Mouse (Mus musculus) kidney, adult 2 months (tissue): Measurements from ENCODE around the gene Dnmt3l. TPM values are rescaled to one million over a fixed set of nuclear protein-coding genes. Genes with fewer than 3 reads are reported as not detected.
"Not testable (repeated sequence)": the region's sequence is repeated elsewhere in the genome, so short reads cannot be mapped to it uniquely, and the experiment has no call there.

Experiments used
- DNase-seq: peaks from one replicate; pipeline ENCODE4 v3.0.0; 2021
- H3K27ac ChIP-seq: fragments of 200-500 bp; 2 replicates; pipeline ENCODE4 v1.5.1; 2012; ENCODE audit warnings: low read depth, low read length, control low read depth, inconsistent platforms; ENCODE audit not compliant: insufficient read depth
- H3K27me3 ChIP-seq: fragments of 200-500 bp; replicated peaks from 2 replicates; pipeline ENCODE4 v1.6.1; 2012; ENCODE audit warnings: mild to moderate bottlenecking, moderate library complexity, low read length, inconsistent platforms; ENCODE audit not compliant: control insufficient read depth, insufficient read depth
- H3K36me3 ChIP-seq: fragments of 200-500 bp; 2 replicates; pipeline ENCODE4 v1.6.1; 2012; ENCODE audit warnings: mild to moderate bottlenecking, moderate library complexity, low read length, inconsistent platforms; ENCODE audit not compliant: control insufficient read depth, insufficient read depth
- H3K4me1 ChIP-seq: fragments of 200-500 bp; 2 replicates; pipeline ENCODE4 v1.6.1; 2011; ENCODE audit warnings: low read length; ENCODE audit not compliant: control insufficient read depth, insufficient read depth
- H3K4me3 ChIP-seq: fragments of 200-500 bp; 2 replicates; pipeline ENCODE4 v1.5.1; 2011; ENCODE audit warnings: mild to moderate bottlenecking, low read depth, low read length, control low read depth; ENCODE audit not compliant: insufficient read depth
- CTCF ChIP-seq: fragments of 200-500 bp; conservative IDR thresholded peaks from 2 replicates; pipeline ENCODE4 v1.5.1; 2011; ENCODE audit warnings: low read depth, mild to moderate bottlenecking, control low read depth, low read length, moderate library complexity, mixed read lengths; ENCODE audit not compliant: insufficient read depth, insufficient read length
- POLR2A ChIP-seq: fragments of 200-500 bp; IDR thresholded peaks from one replicate; pipeline ENCODE4 v1.6.1; 2011; ENCODE audit warnings: low read depth, low read length, control low read depth
- WGBS: fragments of 180-500 bp; shearing (Covaris S2); methylation state at CpG from one replicate; pipeline ENCODE4 v1.1.7; 2018; 5-methylcytosine and 5-hydroxymethylcytosine counted together
- polyA plus RNA-seq: library from polyadenylated mRNA; depleted of rRNA; stranded (reverse); fragments of >200 nt; gene quantifications from 2 replicates; pipeline ENCODE4 v1.2.3, GENCODE M21; 2012

The Dnmt3l gene
- polyA plus RNA-seq, 1 experiment, result 0.34 TPM

- no peak overlapping the region for H3K4me3 ChIP-seq
- no peak overlapping the region for H3K27ac ChIP-seq
- DNase-seq, result no peak
- WGBS, result 31% methylated on average over 7 of the region's 7 CpGs
- no peaks in the 10 kb centered on the region for H3K27me3 ChIP-seq
- no peak for TF ChIP-seq CTCF
- no peak for TF ChIP-seq POLR2A
- H3K4me1 ChIP-seq, result peaks cover 20% of the 10 kb centered on the region; the same call in 1 of the 2 replicates
- H3K36me3 ChIP-seq, result no peaks in the 10 kb centered on the region
These were observed 34.5 kb upstream of the Dnmt3l start for GRCm38 (mm10) chr10:78007203-78007602.

- Histone ChIP-seq H3K36me3 (no peaks in the 10 kb centered on the region), H3K4me3 (no peak overlapping the region), H3K27me3 (no peaks in the 10 kb centered on the region), H3K4me1 (peaks cover 20% of the 10 kb centered on the region; the same call in 1 of the 2 replicates), H3K27ac (no peak overlapping the region)
- no peak for TF ChIP-seq POLR2A
- TF ChIP-seq CTCF, result no peak
- WGBS, result 85% methylated on average over 3 of the region's 3 CpGs
- DNase-seq, result no peak
These were observed 33.6 kb upstream of the Dnmt3l start for GRCm38 (mm10) chr10:78008169-78008568.

GRCm38 (mm10) chr10:78009184-78009944, 32.4 kb upstream of the Dnmt3l start:
- peak; percentile 59 for TF ChIP-seq CTCF
- peak; percentile 39 for TF ChIP-seq POLR2A

GRCm38 (mm10) chr10:78009945-78010293, 31.8 kb upstream of the Dnmt3l start, which contains the start of gene Pfkl:
Gene Pfkl, minus strand, starts transcription at chr10:78010083.
- peaks cover 20% of the 10 kb centered on the region; the same call in 1 of the 2 replicates for H3K4me1 ChIP-seq
- peak within 1 kb of the TSS; percentile 91 for H3K4me3 ChIP-seq
- no peak for DNase-seq
- H3K36me3 ChIP-seq, result no peaks in the 10 kb centered on the region
- TF ChIP-seq CTCF, result no peak
- TF ChIP-seq POLR2A, result no peak
- H3K27ac ChIP-seq, result peak within 1 kb of the TSS; percentile 96
- WGBS, result under 1% methylated on average over 9 of the region's 9 CpGs
- no peaks in the 10 kb centered on the region for H3K27me3 ChIP-seq

More at GRCm38 (mm10) chr10:78009184-78009944, 32.4 kb upstream of the Dnmt3l start:
- under 1% methylated on average over 59 of the region's 59 CpGs for WGBS
- peak; percentile 98 for DNase-seq
- H3K27me3 ChIP-seq, result no peaks in the 10 kb centered on the region
- H3K4me1 ChIP-seq, result peaks cover 20% of the 10 kb centered on the region; the same call in 1 of the 2 replicates
- H3K4me3 ChIP-seq, result peak overlapping the region; percentile 91
- peak overlapping the region; percentile 96 for H3K27ac ChIP-seq
- no peaks in the 10 kb centered on the region for H3K36me3 ChIP-seq

GRCm38 (mm10) chr10:78010335-78010734, 31.4 kb upstream of the Dnmt3l start:
- DNase-seq, result peak; percentile 12
- H3K36me3 ChIP-seq, result no peaks in the 10 kb centered on the region
- no peaks in the 10 kb centered on the region for H3K27me3 ChIP-seq
- WGBS, result 18% methylated on average over 10 of the region's 10 CpGs
- H3K4me1 ChIP-seq, result peaks cover 20% of the 10 kb centered on the region; the same call in 1 of the 2 replicates
- H3K4me3 ChIP-seq, result no peak overlapping the region
- TF ChIP-seq CTCF, result no peak
- no peak for TF ChIP-seq POLR2A
- H3K27ac ChIP-seq, result no peak overlapping the region

- H3K27ac ChIP-seq, H3K36me3 ChIP-seq, H3K27me3 ChIP-seq, DNase-seq, H3K4me3 ChIP-seq: not testable (repeated sequence)
- H3K4me1 ChIP-seq, result peaks cover 17% of the 10 kb centered on the region; the same call in 1 of the 2 replicates
- WGBS, result 86% methylated on average over 5 of the region's 5 CpGs
These were observed 30.6 kb upstream of the Dnmt3l start for GRCm38 (mm10) chr10:78011116-78011515.

GRCm38 (mm10) chr10:78012661-78013495, 28.9 kb upstream of the Dnmt3l start:
- H3K4me3 ChIP-seq, result no peak overlapping the region
- 86% methylated on average over 18 of the region's 18 CpGs for WGBS
- H3K27ac ChIP-seq, result no peak overlapping the region
- no peaks in the 10 kb centered on the region for H3K27me3 ChIP-seq
- 0 out of 2 replicates have a peak, but pooled peaks cover 8% of the 10 kb centered on the region for H3K4me1 ChIP-seq
- TF ChIP-seq CTCF, result no peak
- no peak for TF ChIP-seq POLR2A
- DNase-seq, result peak; percentile 23
- no peaks in the 10 kb centered on the region for H3K36me3 ChIP-seq
